Mouse (Mus musculus) thymus, postnatal 25 days (tissue): ENCODE measurements around the gene Trex1.

Experiments
- DNase-seq: peaks from one replicate; pipeline ENCODE4 v3.0.0; 2022

Gene Trex1

GRCm38 (mm10) chr9:109050674-109050997 lies 8.9 kb downstream of the Trex1 start:
- no peak for DNase-seq

GRCm38 (mm10) chr9:109049996-109050673 lies 9.4 kb downstream of the Trex1 start:
- DNase-seq = no peak

GRCm38 (mm10) chr9:109049316-109049715 lies 10.2 kb downstream of the Trex1 start:
- no peak for DNase-seq

GRCm38 (mm10) chr9:109046306-109046705 lies 13.2 kb downstream of the Trex1 start:
- peak; percentile 85 for DNase-seq

GRCm38 (mm10) chr9:109041351-109041750 lies 18.2 kb downstream of the Trex1 start:
- DNase-seq = no peak

- no peak for DNase-seq
Measured at GRCm38 (mm10) chr9:109040906-109041305, 18.6 kb downstream of the Trex1 start.

GRCm38 (mm10) chr9:109040216-109040615 lies 19.3 kb downstream of the Trex1 start:
- no peak for DNase-seq

- DNase-seq = no peak
Measured at GRCm38 (mm10) chr9:109039681-109040080, 19.9 kb downstream of the Trex1 start.

GRCm38 (mm10) chr9:109038901-109039364 lies 20.6 kb downstream of the Trex1 start:
- no peak for DNase-seq

GRCm38 (mm10) chr9:109038086-109038895 lies 21.2 kb downstream of the Trex1 start, which contains the start of gene Shisa5:
Gene Shisa5, plus strand, starts transcription at chr9:109038565.
- peak; percentile 80 for DNase-seq

GRCm38 (mm10) chr9:109032435-109032834 lies 27.1 kb downstream of the Trex1 start:
- DNase-seq = no peak

GRCm38 (mm10) chr9:109031686-109032085 lies 27.8 kb downstream of the Trex1 start:
- no peak for DNase-seq

GRCm38 (mm10) chr9:109031001-109031400 lies 28.5 kb downstream of the Trex1 start:
- no peak for DNase-seq

GRCm38 (mm10) chr9:109030312-109030711 lies 29.2 kb downstream of the Trex1 start:
- DNase-seq = no peak

- DNase-seq = no peak
Measured at GRCm38 (mm10) chr9:109028919-109029318, 30.6 kb downstream of the Trex1 start.

GRCm38 (mm10) chr9:109028421-109028820 lies 31.1 kb downstream of the Trex1 start:
- DNase-seq = no peak

GRCm38 (mm10) chr9:109027521-109027920 lies 32.0 kb downstream of the Trex1 start:
- no peak for DNase-seq

- no peak for DNase-seq
Measured at GRCm38 (mm10) chr9:109022866-109023685, 36.5 kb downstream of the Trex1 start.

- no peak for DNase-seq
Measured at GRCm38 (mm10) chr9:109021428-109021827, 38.1 kb downstream of the Trex1 start.

- DNase-seq = no peak
Measured at GRCm38 (mm10) chr9:109016973-109017604, 42.4 kb downstream of the Trex1 start.

GRCm38 (mm10) chr9:109015397-109015796 lies 44.1 kb downstream of the Trex1 start:
- DNase-seq = no peak

- no peak for DNase-seq
Measured at GRCm38 (mm10) chr9:109010316-109010690, 49.2 kb downstream of the Trex1 start.
